25 mouse cellular contexts compared by ENCODE assay signal in the genomic region with DNA sequence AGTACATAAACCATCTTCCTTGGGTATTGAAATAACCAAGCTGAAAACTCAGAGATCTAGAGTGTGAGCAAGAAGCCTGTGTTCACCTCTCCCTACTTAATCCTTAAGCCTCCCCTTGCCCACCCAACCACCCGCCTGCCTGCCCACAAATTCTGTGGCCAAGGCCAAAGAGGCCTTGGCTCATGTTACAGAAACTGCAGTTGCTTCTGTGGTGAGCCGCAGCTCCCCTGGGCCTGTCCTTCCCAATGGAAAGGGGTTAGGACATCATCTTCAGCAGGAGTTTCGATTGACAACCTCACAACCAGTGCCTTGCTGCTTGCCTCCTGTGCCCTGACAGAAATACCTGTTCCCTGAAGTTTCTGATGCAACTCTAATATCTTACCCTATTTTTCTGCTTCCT.
"Had no signal": no experiment of that assay in that cellular context is flagged by ENCODE, and none has a peak within 500 bp of the region (broad histone marks: within the 10 kb centered on the region; RNA-seq: fewer than 3 reads in every experiment).

No protein-coding gene starts in this region.

- H3K27ac ChIP-seq: heart, adult 2 months; heart, embryonic 13.5 days; heart, embryonic 15.5 days; hindbrain, embryonic 13.5 days; hindbrain, embryonic 15.5 days; hindbrain, postnatal 0 days; kidney, embryonic 15.5 days; kidney, postnatal 0 days; limb, embryonic 13.5 days; limb, embryonic 15.5 days; liver, embryonic 12.5 days; liver, embryonic 14.5 days had no signal

- H3K4me3 ChIP-seq: heart, adult 2 months; heart, embryonic 13.5 days; heart, embryonic 15.5 days; hindbrain, embryonic 13.5 days; hindbrain, embryonic 15.5 days; kidney, embryonic 15.5 days; limb, embryonic 13.5 days; limb, embryonic 15.5 days; liver, embryonic 12.5 days had no signal

- H3K36me3 ChIP-seq: heart, embryonic 13.5 days; heart, embryonic 15.5 days; hindbrain, embryonic 13.5 days; hindbrain, embryonic 15.5 days; kidney, embryonic 15.5 days; limb, embryonic 13.5 days; limb, embryonic 15.5 days; liver, embryonic 12.5 days had no signal

- ATAC-seq: hindbrain, postnatal 0 days; intestine, embryonic 16.5 days; liver, embryonic 12.5 days had no signal

- DNase-seq: gastrocnemius, postnatal 14 days; gastrocnemius, postnatal 36 days; heart, adult 11 months; heart, adult 2 months; heart, postnatal 14 days; heart, postnatal 36 days; kidney, adult 11 months; kidney, adult 2 months; kidney, adult 9 months; kidney, postnatal 14 days; kidney, postnatal 36 days; layer of hippocampus, postnatal 36 days; left cerebral cortex, postnatal 4 days had no signal

- H3K4me2 ChIP-seq: heart, embryonic 13.5 days; heart, embryonic 15.5 days; hindbrain, embryonic 13.5 days; hindbrain, embryonic 15.5 days; kidney, embryonic 15.5 days; limb, embryonic 13.5 days; limb, embryonic 15.5 days; liver, embryonic 12.5 days had no signal

- H3K9me3 ChIP-seq: heart, embryonic 13.5 days; heart, embryonic 15.5 days; hindbrain, embryonic 13.5 days; hindbrain, embryonic 15.5 days; kidney, embryonic 15.5 days; limb, embryonic 13.5 days; limb, embryonic 15.5 days; liver, embryonic 12.5 days had no signal

- H3K27me3 ChIP-seq: heart, embryonic 13.5 days; heart, embryonic 15.5 days; hindbrain, embryonic 13.5 days; hindbrain, embryonic 15.5 days; kidney, embryonic 15.5 days; limb, embryonic 15.5 days had no signal

- H3K9ac ChIP-seq: heart, embryonic 13.5 days; heart, embryonic 15.5 days; hindbrain, embryonic 13.5 days; hindbrain, embryonic 15.5 days; kidney, embryonic 15.5 days; limb, embryonic 13.5 days; limb, embryonic 15.5 days; liver, embryonic 12.5 days; liver, embryonic 14.5 days had no signal
